Mouse (Mus musculus) adrenal gland, adult 18-20 months (tissue): ENCODE measurements around the gene Ier5l. TPM values are rescaled to one million over a fixed set of nuclear protein-coding genes. Genes with fewer than 3 reads are reported as not detected.

Source experiments
- DNase-seq, 2 experiments: peaks; one replicate each; pipeline ENCODE4 v3.0.0; 2021 to 2022; ENCODE audit warnings: low spot score in 2 of 2
- total RNA-seq, 2 experiments: library from RNA; stranded (reverse); gene quantifications; 1 replicate in 1 of 2; 2 replicates in 1 of 2; pipeline ENCODE4 v1.2.3; 2021

Ier5l gene
- total RNA-seq, 2 experiments from 2014 or later: 3.1 to 5.1 TPM

DNA sequence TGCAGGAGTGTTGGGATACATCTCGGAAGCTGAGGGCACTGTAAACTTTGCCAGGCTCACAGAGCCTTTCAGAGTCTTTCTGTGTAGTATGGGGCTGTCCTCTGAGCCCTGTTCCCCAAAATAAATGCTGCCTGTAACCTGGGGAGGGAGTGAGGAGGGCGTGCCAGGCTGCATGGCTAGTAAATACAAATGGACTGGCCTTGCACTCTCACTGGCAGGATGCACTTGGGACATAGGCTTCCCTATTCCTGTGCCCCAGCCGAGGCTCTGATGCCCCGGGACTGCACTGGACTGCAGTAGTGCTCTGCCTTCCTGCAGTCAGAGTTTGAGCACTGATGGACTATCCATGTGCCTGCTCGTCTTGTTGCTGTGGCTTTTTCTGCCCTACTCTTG, 31.5 kb downstream of the Ier5l start:
- no peak for DNase-seq

DNA sequence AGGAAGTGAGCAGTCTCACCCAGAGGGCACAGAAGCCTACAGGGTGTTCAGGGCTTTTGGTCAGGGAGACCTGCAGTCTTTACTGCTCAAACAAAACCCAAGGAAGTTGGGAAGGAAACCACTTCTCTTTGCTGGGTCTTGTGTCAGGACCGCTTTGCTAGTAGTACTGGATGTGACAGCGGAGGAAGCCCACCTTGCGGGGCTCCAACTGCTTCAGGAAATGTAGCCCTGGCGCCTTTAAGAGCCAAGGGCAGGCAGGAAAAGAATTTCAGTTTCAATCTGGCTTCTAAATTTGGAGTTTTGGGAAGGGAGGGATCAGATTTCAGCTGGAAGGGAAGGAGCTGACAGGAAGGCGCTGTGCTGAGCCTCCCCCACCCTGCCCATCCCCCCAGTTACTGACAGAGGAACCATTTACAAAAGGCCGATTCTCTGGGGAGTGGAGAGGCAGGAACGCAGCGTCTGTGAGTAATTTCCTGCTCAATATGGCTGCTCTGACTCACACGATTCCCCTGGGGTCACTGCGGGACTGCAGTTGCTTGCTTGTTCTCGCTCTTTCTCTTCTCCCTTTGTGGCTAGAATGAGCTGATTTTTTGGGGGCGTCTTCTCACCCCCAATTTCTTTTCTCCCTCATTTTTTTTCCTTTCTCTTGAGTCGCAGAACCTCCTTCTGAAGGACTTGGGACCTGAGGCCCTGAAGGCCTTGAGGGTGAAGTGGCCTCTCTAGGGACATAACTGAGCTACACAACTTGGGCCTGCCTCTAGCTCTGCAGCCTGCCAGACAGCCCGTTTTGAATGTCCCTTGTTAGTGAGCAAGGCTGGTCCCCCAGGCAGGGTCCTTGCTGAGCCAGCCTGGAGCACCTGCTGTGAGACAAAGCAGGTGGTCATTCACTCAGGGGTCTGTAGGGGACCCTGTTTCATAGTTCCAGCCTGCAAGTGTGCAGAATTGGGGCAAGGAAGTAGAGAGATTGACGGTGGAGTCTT, 32.2 kb downstream of the Ier5l start:
- DNase-seq: peak; percentile 55 to 61

DNA sequence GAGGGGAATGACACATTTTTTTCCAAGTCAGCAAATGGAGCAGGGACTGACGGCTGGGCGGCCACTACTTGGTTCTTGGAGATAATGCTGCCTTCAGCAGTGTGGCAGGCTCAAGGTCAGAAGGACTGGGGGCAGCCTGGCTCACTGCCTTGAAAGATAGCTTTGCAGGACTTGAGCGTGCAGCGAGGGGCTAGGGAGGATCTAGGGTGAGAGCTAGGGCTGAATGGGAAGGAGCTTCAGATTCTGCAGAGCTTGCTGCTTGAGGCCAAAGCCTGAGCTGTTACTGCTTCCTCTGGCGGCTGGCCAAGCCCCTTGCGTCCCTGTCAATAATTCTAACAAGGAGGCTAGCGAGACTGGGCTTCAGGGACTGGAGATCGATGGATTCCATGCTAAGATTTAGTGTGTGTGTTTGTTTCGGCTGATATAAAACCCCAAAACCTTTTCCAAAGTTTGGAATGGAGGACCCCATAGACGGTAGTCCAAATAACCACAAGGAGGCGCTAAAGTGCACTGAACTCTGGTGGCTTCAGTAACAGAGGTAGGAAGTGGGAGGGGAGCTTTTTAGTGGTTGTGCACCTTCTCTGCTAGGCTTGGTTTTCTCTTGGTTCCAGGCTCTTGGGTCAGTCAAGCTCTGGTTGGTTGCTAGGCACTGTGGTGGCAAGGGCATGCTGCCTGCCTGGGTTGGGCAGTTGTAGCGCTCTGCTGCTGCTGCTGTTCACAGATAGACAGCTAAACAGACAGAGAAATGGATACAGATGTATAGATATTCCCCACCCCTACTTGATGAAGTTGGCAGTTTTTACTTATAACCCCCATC, 33.1 kb downstream of the Ier5l start:
- peak; percentile 67 for DNase-seq

DNA sequence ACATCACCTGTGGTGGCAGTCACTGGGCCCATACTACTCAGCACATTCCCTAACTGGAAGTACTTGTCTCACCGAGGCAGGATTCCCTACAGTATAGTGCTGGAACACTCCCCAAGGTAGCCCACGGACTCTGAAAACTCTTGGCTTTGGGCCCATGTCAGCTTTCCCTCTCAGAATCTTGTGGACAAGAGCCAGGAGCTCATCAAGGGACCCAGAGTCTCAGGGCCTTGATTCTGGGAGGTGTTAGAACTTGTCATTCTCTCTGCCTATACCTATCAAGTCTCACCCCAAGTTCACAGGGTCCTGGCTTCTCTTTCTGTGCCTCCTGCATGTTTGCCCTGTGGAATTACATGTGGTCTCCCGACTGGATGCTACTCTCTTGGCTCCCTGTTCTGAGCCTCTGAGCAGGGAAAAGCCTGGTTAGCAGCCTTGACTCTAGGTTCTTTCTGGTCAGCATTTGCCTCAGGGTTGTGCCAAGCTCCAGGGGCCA, 33.8 kb downstream of the Ier5l start:
- DNase-seq: no peak

DNA sequence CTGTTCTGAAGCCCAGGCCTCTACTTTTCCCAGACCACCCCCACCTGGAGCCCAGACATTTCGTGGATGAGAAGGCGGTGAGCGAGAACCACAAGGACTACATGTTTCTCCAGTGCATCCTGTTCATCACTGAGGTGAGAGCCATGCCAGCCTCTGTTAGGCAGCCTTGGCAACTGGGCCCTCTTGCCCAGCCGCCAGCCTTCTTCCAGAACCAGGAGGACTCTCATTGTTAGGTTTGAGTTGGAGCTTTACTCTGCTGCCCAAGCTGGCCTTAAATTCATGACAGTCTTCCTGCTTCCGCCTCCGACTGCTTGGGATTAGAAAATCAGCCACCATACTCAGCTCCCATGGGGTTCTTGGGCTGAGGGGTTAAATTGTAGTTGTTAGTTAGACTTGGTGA, 34.4 kb downstream of the Ier5l start:
- DNase-seq: no peak

DNA sequence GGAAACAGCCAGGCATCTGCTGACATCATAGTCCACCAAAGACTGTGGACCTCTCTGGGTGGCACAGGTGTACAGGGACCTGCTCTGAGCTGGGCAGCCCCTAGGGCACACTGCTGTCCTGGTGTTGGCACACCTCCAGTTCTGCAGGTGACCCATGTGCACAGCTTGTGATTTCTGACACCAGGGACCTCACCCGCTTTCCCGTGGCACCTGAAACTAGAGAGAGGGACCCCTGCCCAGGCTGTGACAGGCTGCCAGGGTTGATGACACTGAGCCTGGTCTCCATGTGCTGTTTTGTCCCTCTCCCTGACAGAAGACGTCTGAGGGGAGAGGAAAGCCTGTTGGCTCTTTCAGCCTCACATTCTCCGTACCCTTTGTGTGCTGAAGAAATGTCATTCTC, 36.2 kb downstream of the Ier5l start:
- no peak for DNase-seq

DNA sequence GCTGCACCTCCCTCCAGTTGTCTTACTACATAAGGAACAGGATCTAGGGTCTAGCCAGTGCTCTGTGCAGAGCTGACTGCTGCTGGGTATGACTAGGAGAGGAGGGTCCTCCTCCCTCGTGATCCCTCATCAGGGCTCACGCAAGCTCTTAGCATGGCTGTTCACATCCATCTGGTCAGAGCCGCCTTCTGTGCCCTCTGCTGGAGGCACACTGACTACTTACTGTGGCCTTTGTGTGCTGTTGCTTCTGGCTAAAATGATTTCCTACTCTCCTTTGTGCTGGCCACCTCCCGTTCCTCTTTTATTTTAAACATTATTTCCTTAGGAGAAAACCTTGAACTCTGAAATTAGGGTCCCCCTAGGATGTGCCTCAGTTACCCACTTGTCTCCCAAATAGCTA, 37.2 kb downstream of the Ier5l start:
- no peak for DNase-seq

DNA sequence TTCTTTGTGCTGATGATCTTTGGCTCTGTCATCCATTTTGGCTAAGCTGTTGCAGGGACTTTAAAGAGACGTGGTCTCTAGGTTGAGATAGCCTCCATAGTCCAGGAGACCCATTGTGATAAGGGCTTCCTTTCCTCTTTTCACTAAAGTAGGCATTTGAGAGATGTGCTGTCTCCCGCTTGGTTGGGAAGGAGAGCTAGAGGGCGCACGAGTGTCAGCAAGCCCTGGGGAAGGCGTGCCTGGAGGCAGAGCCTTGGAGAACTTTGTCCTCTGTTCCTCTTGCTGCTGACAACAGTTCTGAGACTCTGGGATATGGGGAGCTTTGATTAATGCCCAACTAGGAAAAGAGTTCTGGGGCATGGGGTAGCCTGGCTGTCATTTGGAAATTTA, 37.9 kb downstream of the Ier5l start:
- peak in 1 of 2 experiments; percentile 44 for DNase-seq

DNA sequence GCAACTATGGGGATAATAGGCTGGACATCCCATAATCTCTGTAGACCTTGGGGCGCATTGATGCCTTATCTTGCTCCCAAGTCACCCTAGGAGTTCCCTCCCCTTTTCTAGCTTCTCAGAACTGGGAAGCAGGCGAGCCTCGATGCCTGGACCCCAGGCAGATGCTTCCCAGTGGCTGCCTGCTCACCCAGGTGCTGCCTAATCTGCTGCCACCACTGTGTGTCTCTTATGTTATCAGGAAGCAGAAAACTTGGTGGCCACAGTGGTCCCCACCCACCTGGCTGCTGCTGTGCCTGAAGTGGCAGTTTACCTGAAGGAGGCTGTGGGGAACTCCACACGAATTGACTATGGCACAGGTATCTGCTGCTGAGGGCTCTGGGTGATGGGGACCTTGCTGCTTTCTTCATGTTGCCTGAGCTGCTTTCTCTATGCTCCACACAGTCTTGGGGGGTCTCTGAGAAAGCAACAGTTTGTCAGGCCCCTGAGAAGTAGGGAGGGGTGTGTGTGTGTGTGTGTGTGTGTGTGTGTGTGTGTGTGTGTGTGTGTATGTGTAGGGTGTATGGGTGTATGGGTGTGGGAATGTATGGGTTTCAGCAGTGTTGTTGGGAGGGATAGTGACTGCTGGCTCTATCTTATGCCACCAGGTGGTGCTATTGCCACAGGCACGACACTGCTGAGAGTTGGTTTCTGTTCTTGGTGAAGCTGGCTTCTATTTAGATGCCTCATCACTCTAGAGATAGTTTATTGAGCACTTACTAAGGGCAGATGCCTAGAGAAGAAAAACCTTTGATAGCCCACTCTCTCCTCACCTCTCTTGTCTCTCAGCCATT, 38.5 kb downstream of the Ier5l start:
- peak; percentile 64 to 67 for DNase-seq

DNA sequence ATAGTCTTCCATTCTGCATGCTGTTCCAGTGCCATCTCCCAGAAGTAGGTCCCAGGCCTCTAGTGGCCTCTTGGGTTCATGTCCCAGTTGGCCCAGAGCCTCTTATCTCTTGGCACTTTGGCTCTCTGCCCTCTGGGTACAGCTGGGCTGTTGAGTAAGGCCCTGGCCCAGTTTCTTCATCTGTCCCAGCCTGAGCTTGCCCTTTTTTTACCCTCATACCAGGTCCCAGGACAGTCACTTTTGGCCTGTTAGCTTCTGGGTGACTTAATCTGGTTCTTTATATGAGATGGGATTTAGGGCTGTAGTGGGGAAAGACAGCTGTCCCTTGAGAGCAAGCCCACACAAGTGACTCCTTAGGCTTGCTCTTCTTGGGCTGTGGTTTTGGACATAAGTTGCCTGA, 44.9 kb downstream of the Ier5l start:
- peak; percentile 43 to 65 for DNase-seq

Other genes with a start within 250 kb of the Ier5l start
- 10 to 100 TPM; 61.9 to 64.7 TPM for gene Lrrc8a, start 236.5 kb downstream of the Ier5l start, total RNA-seq
- 1 to 10 TPM; 1.4 to 2.3 TPM for gene Gm28035, start 233.7 kb downstream of the Ier5l start, total RNA-seq
- gene Phyhd1, start 208.0 kb downstream of the Ier5l start, total RNA-seq: 10 to 100 TPM; 13.6 to 18.0 TPM
- not detected for gene Gm28038, start 193.2 kb downstream of the Ier5l start, total RNA-seq
- gene Dolk, start 187.9 kb downstream of the Ier5l start, total RNA-seq: 10 to 100 TPM; 40.8 to 41.6 TPM
- 10 to 100 TPM; 29.6 to 30.3 TPM for gene Nup188, start 187.8 kb downstream of the Ier5l start, total RNA-seq
- gene Sh3glb2, start 114.9 kb downstream of the Ier5l start, total RNA-seq: 10 to 100 TPM; 88.6 to 92.1 TPM
- gene Miga2, start 110.0 kb downstream of the Ier5l start, total RNA-seq: 100 to 1,000 TPM in 1 of 2 experiments, 10 to 100 TPM in 1; 83.1 to 102 TPM
- gene Dolpp1, start 82.0 kb downstream of the Ier5l start, total RNA-seq: 10 to 100 TPM; 13.2 to 15.2 TPM
- gene Crat, start 58.4 kb downstream of the Ier5l start, total RNA-seq: 100 to 1,000 TPM; 175 to 243 TPM
- 100 to 1,000 TPM; 134 to 138 TPM for gene Ptpa, start 58.2 kb downstream of the Ier5l start, total RNA-seq
- under 1 TPM in 1 of 2 experiments, not detected in 1; 0.51 TPM for gene Cstad, start 120.8 kb upstream of the Ier5l start, total RNA-seq